Mouse (Mus musculus) ES-Bruce4 (cell line): ENCODE results near the gene Klhl29.

Experiments used
- CTCF ChIP-seq: IDR thresholded peaks from one replicate; pipeline ENCODE4 v1.8.1; 2011; ENCODE audit warnings: low read depth, low read length
- EP300 ChIP-seq: IDR thresholded peaks from 2 replicates; pipeline ENCODE4 v1.6.1; 2011; ENCODE audit warnings: low read depth, low read length; ENCODE audit not compliant: insufficient read depth
- POLR2A ChIP-seq: IDR thresholded peaks from one replicate; pipeline ENCODE4 v1.8.1; 2011; ENCODE audit warnings: low read length; ENCODE audit not compliant: insufficient read depth

DNA sequence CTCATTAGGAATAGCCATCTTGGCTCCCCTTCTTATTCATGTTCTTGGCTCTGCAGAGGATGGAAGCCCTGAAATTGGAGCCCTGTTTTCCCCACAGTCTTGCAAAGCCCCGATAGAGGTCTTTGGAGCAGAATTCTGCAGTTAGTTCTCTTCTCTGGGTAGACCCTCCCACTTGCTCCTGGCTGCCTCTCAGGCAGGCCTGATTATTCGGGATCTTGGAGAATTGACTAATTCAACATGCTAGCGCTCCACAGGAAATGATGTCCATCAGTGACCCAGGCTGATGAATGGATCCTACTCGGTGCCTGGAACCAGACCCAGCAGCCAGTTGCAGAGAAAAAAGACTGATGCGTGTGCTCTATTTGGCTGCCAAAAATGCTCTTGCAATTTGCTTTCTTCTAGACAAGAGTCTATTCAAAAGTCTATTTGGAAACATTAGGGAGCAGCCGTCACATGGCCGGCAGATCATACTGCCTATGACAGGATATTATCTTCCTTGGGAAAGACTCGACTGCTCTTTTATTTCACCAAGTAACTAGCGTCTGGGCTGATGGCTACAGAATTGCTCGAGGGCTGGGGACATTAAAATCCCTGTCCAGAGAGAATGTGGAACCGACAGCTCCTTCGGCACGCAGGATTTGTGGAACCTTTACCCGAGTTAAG, 155.4 kb downstream of the Klhl29 start:
- TF ChIP-seq POLR2A (no peak), CTCF (no peak), EP300 (no peak)
